Mouse (Mus musculus) MEL (cell line): ENCODE measurements around the gene Ankrd50. TPM values are rescaled to one million over a fixed set of nuclear protein-coding genes. Genes with fewer than 3 reads are reported as not detected.

Experiments used
- DNase-seq: peaks from one replicate; pipeline ENCODE4 v3.0.0; 2011; ENCODE audit warnings: low read depth, low spot score
- H3K27ac ChIP-seq: 2 replicates; pipeline ENCODE4 v1.5.1; 2012; ENCODE audit warnings: low read depth, mild to moderate bottlenecking, control low read depth, low read length, moderate library complexity; ENCODE audit not compliant: control insufficient read depth
- H3K27me3 ChIP-seq, 2 experiments: fragments of 150-350 bp in 1 of 2; sonication (generic) in 1 of 2; 2 replicates each; pipeline ENCODE4 v1.6.1; 2012; ENCODE audit warnings: low read length in 2 of 2, mild to moderate bottlenecking in 2 of 2, improper control_type of control experiment in 1 of 2, moderate library complexity in 1 of 2; ENCODE audit not compliant: insufficient read depth in 2 of 2, control insufficient read depth in 1 of 2
- H3K36me3 ChIP-seq, 2 experiments: 2 replicates each; pipeline ENCODE4 v1.6.1; 2012 to 2014; ENCODE audit warnings: low read length in 2 of 2, improper control_type of control experiment in 1 of 2, inconsistent platforms in 1 of 2, mild to moderate bottlenecking in 1 of 2; ENCODE audit not compliant: insufficient read depth in 2 of 2, control insufficient read depth in 1 of 2
- H3K4me1 ChIP-seq, 2 experiments: fragments of 150-350 bp in 1 of 2; sonication (generic) in 1 of 2; 2 replicates each; pipeline ENCODE4 v1.6.1; 2012; ENCODE audit warnings: low read length in 2 of 2, improper control_type of control experiment in 1 of 2, mild to moderate bottlenecking in 1 of 2; ENCODE audit not compliant: insufficient read depth in 2 of 2, control insufficient read depth in 1 of 2
- H3K4me3 ChIP-seq, 2 experiments: fragments of 150-350 bp in 1 of 2; sonication (generic) in 1 of 2; 2 replicates each; pipeline ENCODE4 v1.5.1; 2012; ENCODE audit warnings: low read depth in 2 of 2, low read length in 2 of 2, mild to moderate bottlenecking in 2 of 2, moderate library complexity in 2 of 2, control low read depth in 1 of 2, improper control_type of control experiment in 1 of 2; ENCODE audit not compliant: control insufficient read depth in 1 of 2, insufficient read depth in 1 of 2
- H3K79me2 ChIP-seq: 2 replicates; pipeline ENCODE4 v1.6.1; 2012; ENCODE audit warnings: mild to moderate bottlenecking, low read length, moderate library complexity; ENCODE audit not compliant: control insufficient read depth, poor library complexity, insufficient read depth
- H3K9ac ChIP-seq: 2 replicates; pipeline ENCODE4 v1.6.1; 2012; ENCODE audit warnings: low read depth, mild to moderate bottlenecking, control low read depth, low read length, moderate library complexity; ENCODE audit not compliant: control insufficient read depth, poor library complexity, severe bottlenecking
- H3K9me3 ChIP-seq: fragments of 150-350 bp; sonication (generic); replicated peaks from 2 replicates; pipeline ENCODE4 v1.6.1; 2012; ENCODE audit warnings: mild to moderate bottlenecking, low read length, improper control_type of control experiment, moderate library complexity; ENCODE audit not compliant: insufficient read depth
- BHLHE40 ChIP-seq: IDR thresholded peaks from 2 replicates; pipeline ENCODE4 v1.6.1; 2012; ENCODE audit warnings: low read depth, mild to moderate bottlenecking, inconsistent platforms, low read length, improper control_type of control experiment, borderline replicate concordance
- CHD1 ChIP-seq: IDR thresholded peaks from 2 replicates; pipeline ENCODE4 v1.6.1; 2012; ENCODE audit warnings: low read depth, mild to moderate bottlenecking, inconsistent platforms, low read length, improper control_type of control experiment
- CTCF ChIP-seq, 3 experiments: IDR thresholded peaks in 2 of 3; conservative IDR thresholded peaks in 1 of 3; 2 replicates each; pipeline ENCODE4 v1.5.1; 2011 to 2012; ENCODE audit warnings: low read length in 3 of 3, low read depth in 2 of 3, mild to moderate bottlenecking in 2 of 3, improper control_type of control experiment in 1 of 3, inconsistent platforms in 1 of 3, mixed read lengths in 1 of 3, moderate library complexity in 1 of 3; ENCODE audit not compliant: control insufficient read depth in 1 of 3, insufficient read depth in 1 of 3, poor library complexity in 1 of 3, severe bottlenecking in 1 of 3
- EP300 ChIP-seq, 2 experiments: IDR thresholded peaks; 2 replicates each; pipeline ENCODE4 v1.6.1; 2011; ENCODE audit warnings: improper control_type of control experiment in 2 of 2, low read length in 2 of 2, low read depth in 1 of 2, mild to moderate bottlenecking in 1 of 2
- ETS1 ChIP-seq: IDR thresholded peaks from 2 replicates; pipeline ENCODE4 v1.6.1; 2012; ENCODE audit warnings: low read depth, mild to moderate bottlenecking, inconsistent platforms, low read length, improper control_type of control experiment, moderate library complexity
- HCFC1 ChIP-seq: IDR thresholded peaks from 2 replicates; pipeline ENCODE4 v1.6.1; 2012; ENCODE audit warnings: low read depth, mild to moderate bottlenecking, inconsistent platforms, low read length, improper control_type of control experiment, moderate library complexity
- KAT2A ChIP-seq: conservative IDR thresholded peaks from 2 replicates; pipeline ENCODE4 v1.6.1; 2012; ENCODE audit warnings: low read depth, low read length, improper control_type of control experiment, inconsistent platforms
- MAZ ChIP-seq: IDR thresholded peaks from 2 replicates; pipeline ENCODE4 v1.6.1; 2012; ENCODE audit warnings: low read depth, mild to moderate bottlenecking, inconsistent platforms, low read length, improper control_type of control experiment
- NELFE ChIP-seq: IDR thresholded peaks from 2 replicates; pipeline ENCODE4 v1.6.1; 2011; ENCODE audit warnings: low read depth, low read length, improper control_type of control experiment
- NRF1 ChIP-seq: IDR thresholded peaks from 2 replicates; pipeline ENCODE4 v1.6.1; 2014; ENCODE audit warnings: low read depth, mild to moderate bottlenecking, inconsistent platforms, low read length, improper control_type of control experiment, moderate library complexity; ENCODE audit not compliant: poor library complexity, insufficient read depth, severe bottlenecking
- POLR2A ChIP-seq, 2 experiments: IDR thresholded peaks; 2 replicates each; pipeline ENCODE4 v1.6.1; 2011 to 2012; ENCODE audit warnings: low read length in 2 of 2, mild to moderate bottlenecking in 2 of 2, control low read depth in 1 of 2, improper control_type of control experiment in 1 of 2, low read depth in 1 of 2, moderate library complexity in 1 of 2; ENCODE audit not compliant: control insufficient read depth in 1 of 2, insufficient read depth in 1 of 2, poor library complexity in 1 of 2
- POLR2AphosphoS5 ChIP-seq: IDR thresholded peaks from 2 replicates; pipeline ENCODE4 v1.6.1; 2012; ENCODE audit warnings: low read depth, borderline replicate concordance, mild to moderate bottlenecking, inconsistent platforms, low read length, moderate library complexity, mixed read lengths
- RCOR1 ChIP-seq: IDR thresholded peaks from 2 replicates; pipeline ENCODE4 v1.6.1; 2012; ENCODE audit warnings: low read depth, mild to moderate bottlenecking, inconsistent platforms, low read length, improper control_type of control experiment
- SIN3A ChIP-seq: IDR thresholded peaks from 2 replicates; pipeline ENCODE4 v1.6.1; 2012; ENCODE audit warnings: low read length, improper control_type of control experiment, inconsistent platforms
- SMC3 ChIP-seq: IDR thresholded peaks from 2 replicates; pipeline ENCODE4 v1.6.1; 2011; ENCODE audit warnings: low read depth, low read length, improper control_type of control experiment
- USF1 ChIP-seq: IDR thresholded peaks from 2 replicates; pipeline ENCODE4 v1.6.1; 2014; ENCODE audit warnings: low read depth, mild to moderate bottlenecking, inconsistent platforms, low read length, improper control_type of control experiment, moderate library complexity
- USF2 ChIP-seq, 2 experiments: IDR thresholded peaks; 2 replicates each; pipeline ENCODE4 v1.6.1; 2011 to 2012; ENCODE audit warnings: improper control_type of control experiment in 2 of 2, low read length in 2 of 2, borderline replicate concordance in 1 of 2, inconsistent platforms in 1 of 2, low read depth in 1 of 2, mild to moderate bottlenecking in 1 of 2; ENCODE audit not compliant: insufficient read depth in 1 of 2
- ZKSCAN1 ChIP-seq: IDR thresholded peaks from 2 replicates; pipeline ENCODE4 v1.6.1; 2012; ENCODE audit warnings: low read depth, mild to moderate bottlenecking, inconsistent platforms, low read length, improper control_type of control experiment, moderate library complexity
- polyA plus RNA-seq, 2 experiments: library from polyadenylated mRNA; stranded (reverse) in 1 of 2; unstranded in 1 of 2; fragments of >175 nt in 1 of 2; fragments of >200 nt in 1 of 2; gene quantifications; 2 replicates each; pipeline versions ENCODE4 v1.2.1 to v1.2.4; 2012; ENCODE audit warnings: low replicate concordance in 2 of 2, low read depth in 1 of 2; ENCODE audit not compliant: insufficient read length in 2 of 2, insufficient read depth in 1 of 2, missing spikeins in 1 of 2
- total RNA-seq: library from RNA; depleted of rRNA; stranded (reverse); fragments of 300-350 nt; gene quantifications from 2 replicates; pipeline ENCODE4 v1.2.3, GENCODE M21; 2012

Ankrd50 gene
- total and polyA plus RNA-seq, 3 experiments: 4.4 to 7.8 TPM; not detected in 1

DNA sequence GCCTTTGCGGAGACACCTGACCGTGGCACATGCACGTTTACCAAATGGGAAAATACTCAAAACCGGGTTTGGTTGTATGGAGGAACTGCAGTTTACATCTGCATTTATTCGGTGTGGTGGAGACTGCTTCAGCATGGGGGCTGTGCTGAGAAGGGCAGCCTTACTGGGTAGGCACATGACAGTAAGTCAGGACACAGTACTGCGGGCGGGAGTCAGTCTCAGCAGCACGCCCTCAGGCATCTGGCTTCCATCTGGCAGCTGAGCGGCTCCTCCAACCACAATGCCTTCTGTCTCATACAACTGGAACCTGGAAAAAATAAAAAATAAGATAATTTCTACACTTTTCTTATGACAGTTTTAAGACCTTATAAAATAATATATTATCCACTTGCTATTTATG is 32.4 kb downstream of the Ankrd50 start (continued):
- no peak for TF ChIP-seq CTCF (IDR thresholded peaks at IDR 0.05 in 2 of 3, conservative IDR thresholded peaks at IDR 0.05 in 1 of 3; ENCODE audit: control insufficient read depth in 1 of 3, insufficient read depth in 1 of 3, low read depth in 2 of 3, low read length in 3 of 3, poor library complexity in 1 of 3, severe bottlenecking in 1 of 3)

DNA sequence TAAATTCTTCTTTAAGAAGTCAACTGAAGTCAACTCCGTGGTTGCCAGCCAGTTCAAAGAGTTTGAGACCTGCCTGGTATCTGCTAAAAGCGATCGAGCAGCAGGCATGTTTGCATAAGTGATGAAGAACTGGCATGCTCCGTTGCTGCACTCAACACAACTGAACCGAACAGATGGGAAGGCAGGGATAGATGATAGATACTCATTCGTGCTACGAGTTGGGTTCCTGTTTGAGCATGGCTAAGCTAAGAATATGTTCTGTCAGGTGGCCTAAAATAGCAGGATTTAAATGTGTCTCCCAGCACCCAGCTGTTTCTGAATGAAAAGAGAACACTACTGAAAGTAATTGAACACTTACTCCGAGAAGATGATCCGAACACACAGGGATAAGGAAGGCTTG is 38.1 kb downstream of the Ankrd50 start:
- Histone ChIP-seq H3K4me1 (no peaks in the 10 kb centered on the region), H3K9me3 (no peaks in the 10 kb centered on the region), H3K4me3 (no peak overlapping the region), H3K27me3 (no peaks in the 10 kb centered on the region), H3K36me3 (no peaks in the 10 kb centered on the region), H3K9ac (no peak overlapping the region), H3K27ac (no peak overlapping the region), H3K79me2 (no peaks in the 10 kb centered on the region)
- TF ChIP-seq ZKSCAN1 (no peak), CTCF (IDR thresholded peaks at IDR 0.05 in 2 of 3, conservative IDR thresholded peaks at IDR 0.05 in 1 of 3; ENCODE audit: control insufficient read depth in 1 of 3, insufficient read depth in 1 of 3, low read depth in 2 of 3, low read length in 3 of 3, poor library complexity in 1 of 3, severe bottlenecking in 1 of 3) (no peak), NRF1 (no peak), RCOR1 (no peak), ETS1 (no peak), EP300 (IDR thresholded peaks at IDR 0.05; ENCODE audit: low read depth in 1 of 2, low read length in 2 of 2) (no peak), KAT2A (no peak), BHLHE40 (no peak), POLR2A (IDR thresholded peaks at IDR 0.05; ENCODE audit: control insufficient read depth in 1 of 2, insufficient read depth in 1 of 2, low read depth in 1 of 2, low read length in 2 of 2, poor library complexity in 1 of 2) (no peak), CHD1 (no peak), SIN3A (no peak), NELFE (no peak), POLR2AphosphoS5 (no peak), MAZ (no peak), USF2 (IDR thresholded peaks at IDR 0.05; ENCODE audit: borderline replicate concordance in 1 of 2, insufficient read depth in 1 of 2, low read depth in 1 of 2, low read length in 2 of 2) (no peak), SMC3 (no peak)
- DNase-seq: no peak

DNA sequence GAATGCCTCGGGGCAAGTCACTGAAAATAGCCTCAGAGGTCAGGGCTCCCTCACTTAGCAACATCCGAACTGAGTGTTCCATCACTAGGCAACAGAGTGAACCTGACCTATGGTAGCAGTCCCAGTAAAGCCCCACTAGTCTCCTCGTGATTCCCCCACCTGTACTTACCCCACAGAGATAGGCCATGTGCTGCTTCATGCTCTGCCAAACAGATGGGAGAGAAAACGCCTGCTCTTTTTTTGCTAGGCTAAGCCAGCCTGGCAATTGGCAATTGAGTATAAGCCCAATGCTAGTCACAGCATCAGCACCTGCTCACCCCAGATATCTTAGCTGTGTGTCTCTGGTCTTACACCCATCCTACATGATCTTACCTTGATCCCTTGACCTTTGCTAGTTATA is 40.8 kb downstream of the Ankrd50 start:
- Histone ChIP-seq H3K27me3 (no peaks in the 10 kb centered on the region), H3K9ac (no peak overlapping the region), H3K4me1 (no peaks in the 10 kb centered on the region), H3K9me3 (no peaks in the 10 kb centered on the region), H3K79me2 (no peaks in the 10 kb centered on the region), H3K4me3 (no peak overlapping the region), H3K27ac (no peak overlapping the region), H3K36me3 (no peaks in the 10 kb centered on the region)
- no peak for TF ChIP-seq NRF1
- TF ChIP-seq CTCF (IDR thresholded peaks at IDR 0.05 in 2 of 3, conservative IDR thresholded peaks at IDR 0.05 in 1 of 3; ENCODE audit: control insufficient read depth in 1 of 3, insufficient read depth in 1 of 3, low read depth in 2 of 3, low read length in 3 of 3, poor library complexity in 1 of 3, severe bottlenecking in 1 of 3): no peak
- no peak for TF ChIP-seq HCFC1
- no peak for TF ChIP-seq POLR2AphosphoS5
- no peak for TF ChIP-seq USF2 (IDR thresholded peaks at IDR 0.05; ENCODE audit: borderline replicate concordance in 1 of 2, insufficient read depth in 1 of 2, low read depth in 1 of 2, low read length in 2 of 2)
- TF ChIP-seq ETS1: no peak
- TF ChIP-seq RCOR1: no peak
- TF ChIP-seq USF1: no peak
- DNase-seq: no peak
